Mouse (Mus musculus): ENCODE results near the gene Heatr9.

Gene Heatr9

GRCm38 (mm10) chr11:83472324-83473234, 49.4 kb downstream of the Heatr9 start, which contains the start of gene Taf15:
Gene Taf15, plus strand, starts transcription at chr11:83473086.
- no peak for TF ChIP-seq GATA4 (IDR thresholded peaks at IDR 0.05; ENCODE audit: insufficient replicate concordance, low read length)

- no peak for TF ChIP-seq GATA4 (IDR thresholded peaks at IDR 0.05; ENCODE audit: insufficient replicate concordance, low read length)
Observed at GRCm38 (mm10) chr11:83471766-83472165, 50.2 kb downstream of the Heatr9 start.

- TF ChIP-seq GATA4 (IDR thresholded peaks at IDR 0.05; ENCODE audit: insufficient replicate concordance, low read length), result no peak
Observed at GRCm38 (mm10) chr11:83468765-83469164, 53.2 kb downstream of the Heatr9 start.

- TF ChIP-seq GATA4 (IDR thresholded peaks at IDR 0.05; ENCODE audit: insufficient replicate concordance, low read length), result no peak
Observed at GRCm38 (mm10) chr11:83467120-83467652, 54.8 kb downstream of the Heatr9 start.

- TF ChIP-seq GATA4 (IDR thresholded peaks at IDR 0.05; ENCODE audit: insufficient replicate concordance, low read length), result no peak
Observed at GRCm38 (mm10) chr11:83465976-83466375, 56.0 kb downstream of the Heatr9 start.

GRCm38 (mm10) chr11:83462711-83463244, 59.2 kb downstream of the Heatr9 start, which contains the start of gene Mmp28:
Gene Mmp28, minus strand, starts transcription at chr11:83463071.
- TF ChIP-seq GATA4 (IDR thresholded peaks at IDR 0.05; ENCODE audit: insufficient replicate concordance, low read length), result no peak

All from liver, adult (tissue).